Mouse (Mus musculus) spleen, adult 18-20 months (tissue): ENCODE results near the gene Otud3.
"Not testable (repeated sequence)": the region's sequence is repeated elsewhere in the genome, so short reads cannot be mapped to it uniquely, and the experiment has no call there.

ENCODE experiments used
- DNase-seq, 2 experiments: peaks; one replicate each; pipeline ENCODE4 v3.0.0; 2022; ENCODE audit warnings: mixed read lengths in 2 of 2

Otud3 gene

DNA sequence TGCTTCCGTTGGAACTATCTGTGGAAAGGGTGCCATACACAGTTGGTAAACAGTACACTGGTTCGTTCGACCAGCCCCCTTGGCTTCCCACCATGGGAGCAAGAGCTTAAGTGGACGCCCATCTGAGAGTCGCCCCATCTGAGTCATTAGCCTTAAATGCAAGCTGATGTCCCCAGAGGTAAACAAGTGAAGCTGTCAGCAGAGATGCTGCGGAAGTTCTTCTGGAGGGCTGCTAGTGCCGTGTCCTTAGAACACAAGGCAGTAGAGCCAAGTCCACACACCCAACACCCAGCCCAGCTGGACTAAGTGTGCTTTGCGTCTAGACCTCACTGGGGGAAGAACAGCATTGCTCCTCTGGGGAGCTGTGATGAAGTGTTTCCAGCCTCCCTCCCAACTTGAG, 24.1 kb downstream of the Otud3 start:
- no peak for DNase-seq

DNA sequence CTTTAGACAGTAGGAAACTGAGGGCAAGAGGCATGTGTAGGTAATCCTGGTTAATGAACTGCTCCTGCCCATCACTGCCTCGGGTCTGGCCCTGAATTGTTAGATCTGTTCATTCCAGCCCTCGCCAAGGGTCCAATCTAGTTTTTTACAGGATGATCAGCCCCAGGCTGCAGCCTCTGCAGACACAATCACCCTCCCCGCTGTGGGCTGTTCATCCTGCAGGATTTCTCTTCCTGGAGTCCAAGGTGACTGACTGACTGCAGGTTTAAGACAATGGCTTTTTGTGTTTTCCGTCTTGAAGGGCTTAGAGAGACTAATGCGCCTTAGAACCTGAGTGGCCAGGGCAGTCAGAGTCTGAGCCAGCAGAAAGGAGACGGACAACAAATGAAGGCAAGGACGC, 24.6 kb downstream of the Otud3 start:
- no peak for DNase-seq

DNA sequence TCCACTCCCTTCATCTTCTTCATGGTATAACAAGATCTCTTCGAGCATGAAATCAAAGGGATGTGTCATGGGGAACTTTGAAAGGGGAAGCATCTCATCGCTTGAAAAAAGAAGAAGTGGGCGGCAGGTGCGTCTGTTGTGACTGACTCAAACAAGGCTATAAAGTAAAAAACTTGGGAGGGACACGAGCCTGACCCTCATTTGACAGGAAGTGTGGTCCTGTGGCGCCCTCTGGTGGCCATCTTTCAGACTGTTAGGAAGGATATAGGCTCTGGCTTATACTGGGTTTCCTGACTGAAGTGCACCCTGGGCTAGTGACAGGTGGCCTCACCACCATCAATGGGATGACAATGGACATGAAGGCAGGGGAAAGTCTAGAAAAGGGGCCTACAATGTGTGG, 29.5 kb downstream of the Otud3 start:
- DNase-seq = peak; percentile 62 to 88

DNA sequence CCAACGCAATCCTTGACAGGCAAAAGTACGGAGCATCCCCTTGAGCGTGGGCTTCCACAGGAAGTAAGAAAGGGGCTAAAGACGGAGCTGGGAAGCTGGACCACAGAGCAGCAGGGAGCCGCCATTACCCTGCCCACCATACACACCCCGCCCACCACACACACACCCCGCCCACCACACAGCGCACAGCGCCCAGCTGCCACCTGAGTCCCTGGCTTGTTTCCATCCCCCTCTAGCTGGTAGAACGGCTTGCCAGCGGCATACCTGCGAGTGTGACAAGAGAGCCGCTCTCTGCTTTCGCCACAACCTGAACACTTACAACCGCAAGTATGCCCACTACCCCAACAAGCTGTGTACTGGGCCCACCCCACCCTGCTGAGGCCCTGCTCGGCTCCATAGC, 31.6 kb downstream of the Otud3 start:
- no peak for DNase-seq

DNA sequence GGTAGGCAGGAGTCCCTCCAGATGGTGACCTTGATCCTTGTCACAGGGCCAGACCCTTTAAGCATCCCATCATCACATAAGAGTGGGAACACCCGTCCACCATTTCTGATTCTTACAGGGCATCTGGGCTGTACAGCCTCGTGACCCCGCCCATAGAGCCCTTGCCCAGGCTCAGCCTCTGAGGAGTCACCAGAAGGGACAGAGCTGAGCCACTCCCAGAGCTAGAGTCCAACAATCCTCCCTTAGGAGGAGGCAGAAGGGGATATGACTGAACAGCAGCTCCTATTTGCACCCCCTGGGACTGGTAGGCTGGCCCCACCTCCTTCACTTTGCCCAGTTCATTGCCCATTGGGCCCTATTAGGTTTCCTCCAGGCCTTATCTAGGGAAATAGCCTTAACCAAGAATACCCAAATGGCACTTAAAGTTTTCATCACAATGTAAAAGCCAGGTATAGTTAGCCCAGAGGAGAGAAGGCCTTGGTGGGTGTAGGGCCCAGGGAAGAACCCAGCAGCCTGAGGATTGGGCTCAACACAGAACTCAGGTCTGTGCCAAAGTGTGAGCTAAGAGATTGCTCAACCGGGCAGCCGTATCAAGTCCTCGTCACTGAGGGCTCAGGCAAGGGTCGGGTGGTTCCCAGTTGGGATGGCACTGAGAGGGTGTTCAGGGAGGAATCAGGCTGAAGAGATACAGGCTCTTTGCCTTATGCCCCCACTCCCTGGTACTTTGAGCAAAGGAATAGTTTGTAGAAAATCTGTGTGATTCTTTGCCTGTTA, 32.7 kb downstream of the Otud3 start:
- DNase-seq = no peak

DNA sequence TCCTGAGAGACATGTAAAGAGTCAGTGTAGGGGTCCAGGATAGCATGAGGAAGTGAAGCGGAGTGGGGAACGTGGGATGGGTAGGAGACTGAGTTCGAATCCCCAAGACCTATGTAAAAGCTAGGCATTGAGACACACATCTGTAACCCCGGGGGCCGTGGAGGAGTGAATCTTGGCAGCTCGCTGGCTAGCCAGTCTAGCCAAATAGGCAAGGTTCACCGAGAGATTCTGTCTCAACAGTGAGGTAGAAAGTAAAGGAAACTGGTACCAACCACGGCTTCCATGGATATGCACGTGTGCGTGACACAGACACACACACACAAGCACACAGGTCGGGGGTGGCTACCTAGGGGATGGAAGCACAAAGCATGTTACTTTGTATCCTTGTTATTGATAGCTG, 33.9 kb downstream of the Otud3 start:
- no peak for DNase-seq

DNA sequence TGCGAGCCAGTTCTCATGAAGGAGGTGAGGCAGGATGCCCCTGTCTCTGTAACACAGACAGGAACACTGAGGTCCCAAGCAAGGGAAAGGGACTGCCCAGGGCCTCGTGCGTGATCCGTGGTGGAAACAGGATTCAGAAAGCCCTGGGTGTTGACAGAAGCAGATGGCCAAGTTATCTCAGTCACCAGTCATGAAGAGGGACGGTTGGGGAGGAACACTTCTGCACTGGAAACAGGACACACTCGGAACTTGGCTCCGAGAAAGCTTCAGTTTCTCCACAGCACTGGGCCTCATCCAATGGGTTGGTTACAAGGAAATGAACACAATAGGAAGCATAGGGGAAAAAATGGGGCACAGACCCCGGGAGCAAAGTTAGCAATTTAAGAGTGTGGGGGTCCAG, 35.0 kb downstream of the Otud3 start:
- no peak for DNase-seq

DNA sequence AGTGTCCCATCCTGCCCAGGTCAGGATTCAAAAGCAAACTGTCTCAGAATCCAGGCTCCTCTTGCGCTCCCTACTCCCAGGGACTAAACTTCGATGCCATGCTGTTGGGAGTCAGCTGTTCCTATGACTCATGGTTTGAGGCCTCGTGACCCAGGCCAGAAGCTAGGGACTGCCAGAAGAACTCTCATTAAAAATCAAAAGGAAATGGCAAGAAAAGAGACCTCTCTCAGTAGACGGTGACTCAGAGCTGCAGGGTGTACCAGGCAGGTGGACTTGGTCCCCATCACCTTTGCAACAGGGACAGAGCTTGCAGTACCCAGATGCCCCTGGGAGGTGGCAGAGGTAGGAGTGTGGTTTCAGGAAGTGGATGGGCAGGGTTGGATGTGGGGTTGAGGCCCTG, 36.0 kb downstream of the Otud3 start, which contains the start of gene Pla2g2e:
TSS of gene Pla2g2e (plus strand) at position 212 of the 400 bp plus-strand sequence.
- no peak for DNase-seq

DNA sequence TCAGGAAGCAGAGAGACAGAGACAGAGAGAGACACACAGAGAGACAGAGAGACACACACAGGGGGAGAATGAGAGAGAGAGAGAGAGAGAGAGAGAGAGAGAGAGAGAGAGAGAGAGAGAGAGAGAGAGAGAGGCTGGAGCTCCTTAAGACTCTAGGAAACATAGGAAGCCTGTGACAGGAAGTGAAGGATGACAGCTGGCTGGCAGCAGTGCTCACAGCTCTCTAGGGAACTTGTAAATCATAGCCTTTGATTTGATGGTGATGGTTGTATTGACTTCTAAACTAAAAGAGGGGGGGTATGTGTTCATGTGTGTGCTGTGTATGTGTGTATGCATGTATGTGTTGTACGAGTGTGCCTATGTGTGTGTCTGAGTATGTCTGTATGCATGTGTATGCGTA, 37.8 kb downstream of the Otud3 start:
- DNase-seq = no peak

DNA sequence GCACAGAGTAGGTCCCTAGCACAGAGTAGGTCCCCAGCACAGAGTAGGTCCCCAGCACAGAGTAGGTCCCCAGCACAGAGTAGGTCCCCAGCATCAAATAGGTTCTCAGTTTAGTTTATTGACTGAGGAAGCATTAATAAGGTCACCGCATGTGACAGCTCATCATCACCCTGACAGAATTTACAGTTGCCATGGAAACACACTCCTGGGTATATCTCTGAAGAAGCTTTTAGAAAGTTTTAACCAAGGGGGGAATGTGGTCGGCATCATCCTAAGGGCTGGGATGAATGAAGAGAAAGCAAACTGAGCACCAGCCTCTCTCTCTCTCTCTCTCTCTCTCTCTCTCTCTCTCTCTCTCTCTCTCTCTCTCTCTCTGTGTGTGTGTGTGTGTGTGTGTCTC, 38.5 kb downstream of the Otud3 start:
- not testable (repeated sequence) for DNase-seq

DNA sequence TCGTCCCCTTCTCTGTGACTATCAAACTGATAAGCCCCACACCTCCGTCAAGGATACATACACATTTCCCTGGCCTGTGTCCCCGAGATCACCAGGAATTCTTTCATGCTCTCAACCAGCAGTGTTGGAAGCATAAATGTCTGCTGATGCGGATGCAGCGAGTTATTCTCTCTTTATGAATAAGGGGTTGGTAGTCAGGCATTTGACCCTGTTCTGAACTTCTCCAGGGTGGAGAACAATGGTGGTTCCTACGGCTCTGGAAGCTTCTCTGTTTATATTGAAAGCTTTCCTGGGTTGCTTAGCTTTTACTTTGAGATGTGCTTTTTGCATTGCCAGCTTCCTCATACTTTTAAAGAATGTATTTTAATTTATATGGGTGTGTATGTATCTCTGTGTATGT, 39.9 kb downstream of the Otud3 start, which contains the start of gene Gm13030:
TSS of gene Gm13030 (minus strand) at position 101 of the 400 bp plus-strand sequence.
- DNase-seq = no peak

DNA sequence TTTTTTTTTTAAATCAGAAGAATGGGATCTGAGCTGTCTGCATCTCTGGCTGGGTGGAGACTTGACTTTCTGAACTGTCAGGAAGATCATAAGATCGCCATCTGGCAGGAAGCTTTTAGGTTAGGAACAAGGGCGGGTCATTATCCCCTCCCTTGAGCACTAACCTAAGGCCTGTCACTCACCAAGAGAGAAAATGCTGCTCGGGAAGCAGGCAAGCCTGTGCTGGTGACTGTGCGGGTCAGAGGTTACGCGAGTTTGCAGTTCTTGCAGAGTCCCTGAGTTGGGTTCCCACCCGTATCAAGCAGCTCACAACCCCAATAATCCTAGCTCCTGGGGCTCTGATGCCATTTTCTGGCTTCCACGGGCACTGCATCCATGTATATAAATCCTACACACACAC, 45.1 kb downstream of the Otud3 start:
- DNase-seq = no peak

DNA sequence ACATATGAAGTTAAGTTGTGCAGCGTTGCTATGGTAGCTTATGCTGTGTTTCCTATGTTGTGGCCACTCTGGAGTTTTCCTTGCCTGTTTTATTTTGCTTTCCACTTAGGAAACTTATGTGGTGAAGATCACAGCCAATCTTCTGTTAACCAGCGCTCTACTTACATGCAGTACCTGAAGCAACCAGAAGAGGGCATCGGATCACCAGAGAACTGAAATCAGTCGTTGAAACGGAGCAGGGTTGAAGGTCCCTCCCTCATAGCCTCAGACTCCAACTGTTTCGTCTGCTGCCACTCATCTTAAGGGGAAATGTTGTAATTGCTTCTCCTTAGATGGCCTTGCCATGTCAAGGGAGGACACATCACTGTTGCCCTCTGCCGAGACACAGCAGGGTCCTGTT, 47.3 kb downstream of the Otud3 start:
- DNase-seq = peak in 1 of 2 experiments; percentile 72

DNA sequence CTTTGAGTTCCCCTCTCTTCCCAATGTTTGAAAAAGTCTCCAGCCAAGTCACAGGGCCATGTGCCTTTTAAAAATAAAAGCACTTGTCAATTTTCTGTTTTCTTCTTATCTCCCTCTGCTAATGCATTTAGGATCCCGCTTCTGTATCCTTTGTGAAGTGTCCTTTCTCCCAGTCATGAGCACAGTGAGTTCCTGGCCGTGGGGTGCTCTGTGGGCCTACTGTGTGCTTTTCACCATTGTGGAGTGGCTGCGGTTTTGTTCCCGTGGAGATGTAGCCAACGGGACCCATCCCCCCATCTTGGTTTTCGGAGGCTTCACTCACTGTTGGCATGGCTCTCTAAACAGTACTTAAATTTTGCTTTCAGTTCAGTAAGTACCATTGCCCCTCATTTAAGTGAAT, 47.8 kb downstream of the Otud3 start:
- DNase-seq = no peak

DNA sequence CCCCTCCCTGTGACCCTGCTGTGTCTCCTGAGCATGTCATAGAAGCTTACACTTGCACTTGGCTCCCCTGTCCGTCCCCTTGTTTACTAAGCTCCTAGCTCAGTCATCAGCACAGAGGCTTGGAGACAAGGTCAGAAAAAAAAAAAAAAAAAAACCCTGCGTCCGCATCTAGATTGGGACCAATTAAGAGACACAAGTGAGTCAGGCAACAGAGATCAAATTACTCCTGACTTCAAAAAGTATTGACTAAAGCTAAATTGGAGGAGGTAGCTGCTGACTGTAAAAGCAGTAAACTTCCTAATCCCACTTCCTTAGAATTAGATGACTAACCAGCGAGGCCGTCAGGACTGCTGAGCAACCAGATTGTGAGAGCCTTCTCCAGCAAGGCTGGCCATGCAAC, 48.7 kb downstream of the Otud3 start:
- DNase-seq = no peak

DNA sequence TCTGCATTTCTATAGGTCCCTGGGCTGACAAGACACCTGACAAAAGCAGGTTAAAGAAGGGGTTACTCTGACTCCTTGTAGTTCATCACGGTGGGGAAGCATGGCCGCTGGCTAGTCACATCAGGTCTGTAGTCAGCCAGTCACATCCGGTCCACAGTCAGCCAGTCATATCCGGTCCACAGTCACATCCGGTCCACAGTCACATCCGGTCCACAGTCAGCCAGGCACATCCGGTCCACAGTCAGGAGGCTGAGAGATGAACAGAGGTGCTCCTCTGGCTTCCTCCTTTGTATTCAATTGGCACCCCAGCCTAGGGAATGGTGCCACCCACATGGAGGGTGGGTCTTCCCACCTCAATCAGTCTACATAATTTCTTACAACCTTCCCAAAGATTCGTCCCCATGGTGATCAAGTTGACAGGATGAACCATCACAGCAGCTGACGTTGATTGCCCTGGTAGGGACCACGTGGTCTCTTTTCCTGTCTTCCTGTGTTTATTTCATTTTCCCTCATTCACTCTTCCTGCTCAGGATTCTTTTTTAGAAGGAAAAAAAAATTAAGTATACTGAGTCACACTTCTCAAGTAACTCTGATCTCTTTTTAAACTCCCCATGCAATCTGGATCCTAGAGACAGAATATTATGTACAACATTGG, 50.3 kb downstream of the Otud3 start, which contains the start of gene Pla2g5:
TSS of gene Pla2g5 (minus strand) at position 139 of the 655 bp plus-strand sequence.
- DNase-seq = no peak

DNA sequence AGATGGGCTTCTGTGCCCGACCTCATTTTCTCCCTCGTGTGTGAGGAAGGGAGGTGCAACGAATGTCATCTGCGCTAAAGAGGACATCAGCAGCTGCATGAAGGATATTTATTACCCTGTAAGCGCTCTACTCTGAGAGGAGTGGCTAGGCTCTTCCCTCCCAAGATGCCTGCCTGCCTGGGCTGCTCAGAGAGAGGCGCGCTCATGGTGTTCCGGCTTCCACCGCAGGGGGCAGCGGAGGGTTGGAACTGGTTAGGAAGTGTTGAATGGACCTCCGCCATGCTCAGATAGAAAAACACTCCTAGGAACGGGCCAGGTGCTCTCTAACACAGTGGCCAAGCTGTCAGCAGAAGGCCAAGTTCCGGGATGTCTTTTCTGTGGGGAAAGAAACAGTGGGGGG, 54.0 kb downstream of the Otud3 start:
- peak in 1 of 2 experiments; percentile 30 for DNase-seq

DNA sequence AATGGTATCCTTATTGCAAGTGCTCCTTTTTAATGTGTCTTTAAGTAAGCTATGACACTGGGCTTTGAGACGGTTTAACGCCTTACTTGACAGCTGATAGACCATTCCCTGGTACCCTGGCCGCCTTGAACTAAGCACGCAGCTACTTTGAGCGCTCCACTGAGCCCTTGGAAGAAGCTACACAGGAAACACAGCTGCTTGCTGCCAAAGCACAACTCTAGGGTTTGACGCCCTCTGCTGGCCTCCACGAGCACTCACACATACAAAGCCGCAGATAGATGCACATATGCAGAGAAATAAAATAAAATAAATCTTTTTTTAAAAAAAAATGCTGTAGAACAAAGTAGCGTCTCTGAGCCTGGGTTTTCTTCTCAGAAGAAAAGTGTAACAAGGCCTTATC, 54.5 kb downstream of the Otud3 start:
- DNase-seq = no peak

DNA sequence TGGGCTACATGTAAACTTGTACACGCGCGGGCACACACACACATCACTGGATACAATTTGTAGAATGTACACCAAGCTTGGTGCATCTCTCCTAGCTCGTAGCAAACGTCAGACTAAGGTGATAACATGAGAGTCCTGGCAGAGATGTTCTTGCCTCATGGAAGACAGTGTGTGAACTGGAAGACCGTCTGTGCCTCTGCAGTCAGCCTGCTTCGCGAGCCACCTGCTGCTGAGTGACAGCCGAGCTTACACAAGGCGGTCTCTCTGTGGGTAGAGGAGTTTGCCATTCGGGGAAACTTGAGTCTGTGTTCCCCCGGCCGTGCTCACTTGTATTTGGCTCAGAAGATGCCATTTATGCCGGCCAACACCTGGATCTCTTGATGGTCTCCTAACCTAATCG, 55.3 kb downstream of the Otud3 start:
- DNase-seq = no peak

DNA sequence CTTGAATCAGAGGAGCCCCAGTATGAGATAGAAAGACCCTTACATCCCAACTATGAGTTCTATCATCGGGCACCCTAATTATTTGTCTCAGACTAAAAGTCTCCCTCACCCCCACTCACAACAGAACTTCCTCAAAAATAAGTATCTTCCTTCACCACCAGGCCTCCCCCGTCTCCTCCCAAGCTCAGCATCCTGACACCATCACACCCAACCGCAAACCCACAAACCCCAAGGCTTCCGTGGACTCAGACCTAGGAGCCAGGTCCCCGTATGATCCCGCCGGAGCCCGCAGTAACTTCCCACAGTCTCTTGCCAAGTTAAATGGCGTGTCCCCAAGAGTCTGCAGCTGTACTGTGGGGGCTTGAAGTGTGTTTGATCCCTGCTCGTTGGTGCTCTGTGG, 56.2 kb downstream of the Otud3 start:
- DNase-seq = no peak

DNA sequence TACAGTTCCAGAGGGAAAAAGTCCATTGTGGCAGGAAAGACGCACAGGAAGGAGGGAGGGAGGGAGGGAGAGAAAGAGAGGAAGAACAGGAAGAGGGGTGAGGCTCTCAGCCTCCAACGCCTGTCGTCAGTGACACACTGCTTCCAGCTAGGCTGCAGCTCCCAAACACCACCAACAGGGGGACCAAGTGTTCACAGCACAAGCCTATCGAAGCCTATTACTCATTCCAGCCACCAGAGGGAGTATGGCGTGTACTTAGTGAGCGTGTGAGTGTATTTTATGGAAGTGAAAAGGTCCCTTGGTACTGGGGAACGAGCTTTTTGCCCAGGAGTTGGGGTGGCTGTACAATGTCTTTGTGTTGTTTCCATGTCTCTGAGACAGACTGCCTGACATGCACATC, 57.3 kb downstream of the Otud3 start:
- DNase-seq = peak in 1 of 2 experiments; percentile 22

DNA sequence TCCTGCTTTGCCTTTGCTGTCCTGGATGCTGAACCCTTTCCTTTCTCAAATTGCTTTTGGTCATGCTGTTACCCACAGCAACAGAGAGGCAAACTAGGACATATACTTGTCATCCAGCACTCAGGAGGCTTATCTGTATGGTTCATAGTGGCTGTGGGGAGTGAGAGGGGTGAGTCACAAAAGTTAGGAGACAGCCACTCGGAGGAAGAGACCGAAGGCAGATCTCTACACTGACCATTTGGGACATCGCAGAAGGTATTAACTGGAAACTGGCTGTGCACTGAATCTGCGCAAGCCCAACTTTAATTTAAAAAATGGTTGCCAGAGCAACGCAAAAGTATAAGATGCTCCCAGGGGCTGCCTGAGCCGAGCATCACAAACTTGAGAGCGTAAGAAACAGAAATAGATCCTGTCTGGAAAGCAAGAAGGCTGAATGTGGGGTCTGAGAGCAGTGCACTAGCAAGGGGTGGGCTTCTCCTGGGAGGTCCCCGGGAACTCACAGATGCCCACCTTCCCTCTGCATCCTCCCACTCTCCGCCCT, 58.6 kb downstream of the Otud3 start:
- no peak for DNase-seq

DNA sequence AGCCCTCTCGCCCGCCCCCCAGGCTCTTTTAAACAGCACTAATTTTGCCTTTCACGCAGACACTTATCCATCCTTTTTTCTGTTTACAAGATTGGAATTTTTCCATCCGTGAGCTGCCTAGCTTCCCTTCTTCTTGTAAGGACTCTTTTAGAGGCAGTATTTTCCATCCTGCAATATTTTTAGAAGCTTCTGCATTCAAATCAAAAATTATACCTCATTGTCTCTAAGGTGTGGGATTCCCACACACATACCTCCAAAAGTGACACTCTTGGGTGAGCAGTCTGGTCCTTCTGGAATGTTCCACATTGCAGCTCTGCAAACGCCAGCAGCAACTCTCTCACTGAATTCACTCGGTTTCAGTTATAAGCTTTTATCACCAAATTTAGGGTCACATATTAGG, 60.8 kb downstream of the Otud3 start:
- no peak for DNase-seq

DNA sequence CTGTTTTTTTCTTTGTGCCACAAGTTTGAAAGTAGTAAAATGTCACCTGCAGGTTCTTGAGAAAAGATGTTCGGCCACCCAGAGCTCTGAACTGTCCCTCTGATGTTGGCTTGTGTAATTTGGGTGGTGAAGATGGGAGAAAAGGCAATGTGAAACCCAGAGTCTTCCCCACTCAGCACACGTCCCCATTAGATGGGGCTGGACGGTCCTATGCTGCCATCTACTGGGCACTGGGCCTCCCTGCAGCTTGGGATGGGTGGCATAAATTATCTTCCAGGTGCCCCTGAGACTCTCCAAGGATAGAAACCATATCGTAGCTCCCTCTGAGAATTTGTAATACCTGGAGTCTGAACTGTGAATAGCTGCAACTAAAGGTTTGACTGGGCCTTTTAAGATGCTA, 62.3 kb downstream of the Otud3 start:
- DNase-seq = peak; percentile 16 to 56
